Mouse (Mus musculus): ENCODE measurements around the gene Rbp2.

DNA sequence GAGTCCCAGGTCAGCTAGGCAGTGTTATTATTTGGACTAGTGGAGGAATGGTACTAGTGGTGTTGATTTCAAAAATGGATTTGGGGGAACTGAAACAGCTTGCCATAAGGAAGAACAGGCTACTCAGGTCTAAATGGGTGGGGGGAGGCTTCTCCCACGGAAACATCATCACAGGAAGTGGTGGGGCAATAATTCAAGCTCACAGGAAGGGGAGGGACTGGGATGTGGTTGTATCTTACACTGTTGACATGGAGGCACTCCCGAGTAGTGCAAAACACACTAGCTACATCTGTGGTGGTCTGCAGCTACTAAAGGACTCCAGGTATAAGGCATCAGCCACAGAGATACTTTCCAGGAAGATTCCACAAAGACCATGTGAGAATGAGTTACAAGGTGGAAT, 38.0 kb downstream of the Rbp2 start:
- TF ChIP-seq GATA1 (IDR thresholded peaks at IDR 0.05; ENCODE audit: borderline replicate concordance, low read length) (no peak), FLI1 (IDR thresholded peaks at IDR 0.05; ENCODE audit: low read length) (no peak)

Measured in megakaryocyte, embryonic 14.5 days (primary cell).